Mouse (Mus musculus) layer of hippocampus, adult 2 months (tissue): ENCODE measurements around the gene Sh2d3c. TPM values are rescaled to one million over a fixed set of nuclear protein-coding genes. Genes with fewer than 3 reads are reported as not detected.

Source experiments
- DNase-seq, 2 experiments: peaks; one replicate each; pipeline ENCODE4 v3.0.0; 2022; ENCODE audit warnings: low spot score in 2 of 2
- H3K27ac ChIP-seq: fragments of 200-600 bp; 2 replicates; pipeline ENCODE4 v1.8.1; 2022
- H3K4me3 ChIP-seq: fragments of 200-600 bp; 2 replicates; pipeline ENCODE4 v1.8.1; 2022; ENCODE audit warnings: mild to moderate bottlenecking
- CTCF ChIP-seq: fragments of 200-600 bp; conservative IDR thresholded peaks from 2 replicates; pipeline ENCODE4 v1.8.1; 2022; ENCODE audit warnings: antibody characterized with exemption, mild to moderate bottlenecking, moderate library complexity
- long read RNA-seq, 2 experiments: library from polyadenylated mRNA; stranded (forward); transcript quantifications; one replicate each; pipeline ENCODE4 v2.0.0; 2021; ENCODE audit warnings: borderline mapping rate in 2 of 2
- total RNA-seq, 2 experiments: library from RNA; stranded (reverse); gene quantifications; 2 replicates each; pipeline ENCODE4 v1.2.3; 2021

The Sh2d3c gene
- total RNA-seq, result 10 to 100 TPM; 18.9 to 20.1 TPM
- long read RNA-seq, experiment 1, partial matches to known transcripts, result 5 of 23 reads
- long read RNA-seq, experiment 1, other reads (novel, unspliced or antisense), result 17 of 23 reads
- long read RNA-seq, experiment 2, partial matches to known transcripts, result 5 of 22 reads
- long read RNA-seq, experiment 2, other reads (novel, unspliced or antisense), result 16 of 22 reads

- no peak for DNase-seq
- TF ChIP-seq CTCF, result no peak
- H3K27ac ChIP-seq, result peak within 1 kb of the TSS; percentile 18; the same call in 1 of the 2 replicates
- no peak within 1 kb of the TSS for H3K4me3 ChIP-seq
Observed at GRCm38 (mm10) chr2:32720681-32721229, at the start of gene Sh2d3c. TSS of gene Sh2d3c (plus strand) at chr2:32721055.

- DNase-seq, result no peak
- no peak for TF ChIP-seq CTCF
- Histone ChIP-seq H3K27ac (no peak overlapping the region), H3K4me3 (no peak overlapping the region)
Observed at GRCm38 (mm10) chr2:32671147-32671546, 49.7 kb upstream of the Sh2d3c start.

GRCm38 (mm10) chr2:32671907-32672595 lies 48.8 kb upstream of the Sh2d3c start:
- Histone ChIP-seq H3K4me3 (no peak overlapping the region), H3K27ac (no peak overlapping the region)
- no peak for TF ChIP-seq CTCF
- no peak for DNase-seq

- no peak for TF ChIP-seq CTCF
- no peak for DNase-seq
- no peak overlapping the region for H3K27ac ChIP-seq
- no peak overlapping the region for H3K4me3 ChIP-seq
Observed at GRCm38 (mm10) chr2:32673176-32673917, 47.5 kb upstream of the Sh2d3c start.

- Histone ChIP-seq H3K27ac (no peak overlapping the region), H3K4me3 (no peak overlapping the region)
- TF ChIP-seq CTCF, result peak; percentile 28
- DNase-seq, result no peak
Observed at GRCm38 (mm10) chr2:32676821-32677220, 44.0 kb upstream of the Sh2d3c start.

GRCm38 (mm10) chr2:32677683-32678082 lies 43.2 kb upstream of the Sh2d3c start:
- TF ChIP-seq CTCF, result no peak
- no peak overlapping the region for H3K27ac ChIP-seq
- DNase-seq, result no peak
- no peak overlapping the region for H3K4me3 ChIP-seq

GRCm38 (mm10) chr2:32680051-32680451 lies 40.8 kb upstream of the Sh2d3c start:
- Histone ChIP-seq H3K4me3 (no peak overlapping the region), H3K27ac (peak overlapping the region; percentile 23; the same call in 1 of the 2 replicates)
- no peak for TF ChIP-seq CTCF
- peak in 1 of 2 experiments; percentile 19 for DNase-seq

GRCm38 (mm10) chr2:32680961-32681650 lies 39.7 kb upstream of the Sh2d3c start:
- no peak overlapping the region for H3K27ac ChIP-seq
- no peak for DNase-seq
- no peak overlapping the region for H3K4me3 ChIP-seq
- no peak for TF ChIP-seq CTCF

GRCm38 (mm10) chr2:32681754-32682153 lies 39.1 kb upstream of the Sh2d3c start:
- no peak for DNase-seq
- no peak for TF ChIP-seq CTCF
- H3K27ac ChIP-seq, result no peak overlapping the region
- no peak overlapping the region for H3K4me3 ChIP-seq

GRCm38 (mm10) chr2:32682721-32683417 lies 38.0 kb upstream of the Sh2d3c start:
- Histone ChIP-seq H3K27ac (no peak overlapping the region), H3K4me3 (no peak overlapping the region)
- no peak for TF ChIP-seq CTCF
- DNase-seq, result no peak

GRCm38 (mm10) chr2:32683701-32684100 lies 37.2 kb upstream of the Sh2d3c start:
- no peak for DNase-seq
- Histone ChIP-seq H3K27ac (no peak overlapping the region), H3K4me3 (no peak overlapping the region)
- no peak for TF ChIP-seq CTCF
